In the genomic region with DNA sequence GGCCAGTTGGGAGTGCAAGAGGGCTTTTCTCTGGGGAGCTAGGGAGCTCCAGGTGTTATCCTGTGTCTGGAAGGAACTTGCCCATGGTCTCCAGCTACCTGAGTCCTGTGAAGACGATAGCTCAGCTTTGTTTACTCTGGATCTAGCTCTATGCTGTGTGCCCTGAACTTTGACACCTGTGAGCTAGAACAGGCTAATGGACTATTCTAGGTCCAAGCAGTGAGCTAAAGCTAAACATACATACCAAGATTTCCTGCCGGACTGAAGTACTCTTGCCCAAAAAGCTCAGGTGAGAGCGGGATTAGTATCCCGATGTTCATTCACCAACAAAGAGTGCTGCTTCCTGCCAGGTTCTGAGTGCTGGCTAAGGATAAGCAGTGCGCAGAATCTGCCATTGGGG, we compare ENCODE assay signal across 14 mouse cellular contexts. TPM values are rescaled to one million over a fixed set of nuclear protein-coding genes. Genes with fewer than 3 reads are reported as not detected.
DNase-seq lines count a peak whose midpoint lies in the region; ATAC-seq and TF ChIP-seq lines count a peak whose summit lies in the region.
"Had no signal": no experiment of that assay in that cellular context is flagged by ENCODE, and none has a peak within 500 bp of the region (broad histone marks: within the 10 kb centered on the region; RNA-seq: fewer than 3 reads in every experiment).

No protein-coding gene starts in this region.

- H3K27me3 ChIP-seq in heart, embryonic 15.5 days = no peaks in the 10 kb centered on the region
- no peaks in the 10 kb centered on the region for H3K27me3 ChIP-seq in intestine, embryonic 14.5 days (replicated peaks; ENCODE audit: control insufficient read depth, insufficient read depth, low read length)
- H3K27me3 ChIP-seq in limb, embryonic 13.5 days = no peaks in the 10 kb centered on the region
- no peaks in the 10 kb centered on the region for H3K27me3 ChIP-seq in midbrain, embryonic 16.5 days (ENCODE audit: control insufficient read depth, insufficient read depth, low read depth, low read length)
- H3K27me3 ChIP-seq: forebrain, embryonic 15.5 days had no signal

- no peak overlapping the region for H3K4me3 ChIP-seq in heart, embryonic 15.5 days
- no peak overlapping the region for H3K4me3 ChIP-seq in left cerebral cortex, adult 2 months
- no peak overlapping the region for H3K4me3 ChIP-seq in intestine, embryonic 14.5 days (ENCODE audit: low read depth, low read length)
- no peak overlapping the region for H3K4me3 ChIP-seq in limb, embryonic 13.5 days
- H3K4me3 ChIP-seq in midbrain, embryonic 16.5 days (ENCODE audit: low read depth, low read length) = no peak overlapping the region
- H3K4me3 ChIP-seq: forebrain, embryonic 15.5 days had no signal

- intact Hi-C loops in left cerebral cortex, adult 2 months (cut with DNase I) = no loop called here
- intact Hi-C loops in left cerebral cortex, postnatal 4 days (cut with DNase I) = no loop called here

- peak overlapping the region; percentile 6; the same call in 1 of the 2 replicates for H3K9ac ChIP-seq in heart, embryonic 15.5 days
- no peak overlapping the region for H3K9ac ChIP-seq in intestine, embryonic 14.5 days (ENCODE audit: low read length)
- H3K9ac ChIP-seq in limb, embryonic 13.5 days = no peak overlapping the region
- H3K9ac ChIP-seq in midbrain, embryonic 16.5 days (ENCODE audit: low read depth, low read length) = no peak overlapping the region
- H3K9ac ChIP-seq: forebrain, embryonic 15.5 days; liver, embryonic 14.5 days had no signal

- 70% methylated on average over 5 of the region's 5 CpGs for WGBS in heart, embryonic 15.5 days
- 67% methylated on average over 5 of the region's 5 CpGs for WGBS in intestine, embryonic 14.5 days
- WGBS in limb, embryonic 13.5 days = 90% methylated on average over 5 of the region's 5 CpGs
- 92% methylated on average over 5 of the region's 5 CpGs for WGBS in midbrain, embryonic 16.5 days

- no peak for DNase-seq in heart, adult 18-20 months
- DNase-seq in left cerebral cortex, adult 2 months (ENCODE audit: extremely low spot score in 1 of 2, low spot score in 2 of 2) = no peak
- no peak for DNase-seq in left cerebral cortex, postnatal 4 days
- no peak for DNase-seq in intestine, embryonic 14.5 days (ENCODE audit: low spot score)
- DNase-seq in thymus, postnatal 0 days (ENCODE audit: low spot score) = no peak
- DNase-seq: cerebellum, adult 11 months had no signal

- H3K4me2 ChIP-seq in heart, embryonic 15.5 days = no peak overlapping the region
- no peak overlapping the region for H3K4me2 ChIP-seq in intestine, embryonic 14.5 days (ENCODE audit: low read length)
- H3K4me2 ChIP-seq in limb, embryonic 13.5 days (replicated peaks) = no peak overlapping the region
- no peak overlapping the region for H3K4me2 ChIP-seq in midbrain, embryonic 16.5 days (ENCODE audit: low read length)
- H3K4me2 ChIP-seq: forebrain, embryonic 15.5 days had no signal

- peaks cover 55% of the 10 kb centered on the region for H3K36me3 ChIP-seq in heart, embryonic 15.5 days
- peaks cover 82% of the 10 kb centered on the region for H3K36me3 ChIP-seq in intestine, embryonic 14.5 days (ENCODE audit: control insufficient read depth, insufficient read depth, low read length)
- H3K36me3 ChIP-seq in limb, embryonic 13.5 days = peaks cover 87% of the 10 kb centered on the region
- peaks cover 57% of the 10 kb centered on the region for H3K36me3 ChIP-seq in midbrain, embryonic 16.5 days (ENCODE audit: control insufficient read depth, insufficient read depth, low read length)

- ATAC-seq in heart, embryonic 15.5 days (replicated peaks; ENCODE audit: insufficient number of reproducible peaks, insufficient read depth, low FRiP score, low read depth) = no peak
- ATAC-seq in intestine, embryonic 14.5 days (replicated peaks; ENCODE audit: low FRiP score, low TSS enrichment, low read depth) = no peak
- ATAC-seq in limb, embryonic 13.5 days (ENCODE audit: low FRiP score, low read depth) = no peak
- ATAC-seq in midbrain, embryonic 16.5 days = no peak
- ATAC-seq: CD4-positive, CD25-positive, alpha-beta regulatory T cell, adult 4 months; forebrain, embryonic 15.5 days had no signal

- H3K4me1 ChIP-seq in heart, embryonic 15.5 days (replicated peaks) = peaks cover 59% of the 10 kb centered on the region
- H3K4me1 ChIP-seq in intestine, embryonic 14.5 days (replicated peaks; ENCODE audit: control insufficient read depth, insufficient read depth, low read length) = peaks cover 31% of the 10 kb centered on the region
- H3K4me1 ChIP-seq in limb, embryonic 13.5 days = peaks cover 20% of the 10 kb centered on the region
- no peaks in the 10 kb centered on the region for H3K4me1 ChIP-seq in midbrain, embryonic 16.5 days (ENCODE audit: control insufficient read depth, insufficient read depth, low read length)
- H3K4me1 ChIP-seq: forebrain, embryonic 15.5 days had no signal

- no peak for TF ChIP-seq CTCF in left cerebral cortex, adult 2 months (IDR thresholded peaks at IDR 0.05)

- H3K9me3 ChIP-seq in heart, embryonic 15.5 days (replicated peaks) = no peaks in the 10 kb centered on the region
- H3K9me3 ChIP-seq in intestine, embryonic 14.5 days (ENCODE audit: control insufficient read depth, low read length) = no peaks in the 10 kb centered on the region
- no peaks in the 10 kb centered on the region for H3K9me3 ChIP-seq in limb, embryonic 13.5 days
- no peaks in the 10 kb centered on the region for H3K9me3 ChIP-seq in midbrain, embryonic 16.5 days (replicated peaks; ENCODE audit: control insufficient read depth, low read length, poor library complexity, severe bottlenecking)
- H3K9me3 ChIP-seq: forebrain, embryonic 15.5 days had no signal

- H3K27ac ChIP-seq in heart, embryonic 15.5 days = peak overlapping the region; percentile 92
- peak overlapping the region; percentile 66 for H3K27ac ChIP-seq in left cerebral cortex, adult 2 months
- peak overlapping the region; percentile 88; the same call in 1 of the 2 replicates for H3K27ac ChIP-seq in intestine, embryonic 14.5 days (ENCODE audit: low read depth)
- H3K27ac ChIP-seq in limb, embryonic 13.5 days = peak overlapping the region; percentile 39; the same call in 1 of the 2 replicates
- H3K27ac ChIP-seq in midbrain, embryonic 16.5 days (ENCODE audit: low read length) = no peak overlapping the region
- H3K27ac ChIP-seq: forebrain, embryonic 15.5 days; liver, embryonic 14.5 days had no signal

RNA-seq across cellular contexts. Expression of a gene that starts 9.5 kb away (rescaled TPM):
- polyA plus RNA-seq in heart, embryonic 15.5 days (2015; fragmentation: Nextera tagmentation; extraction: Ambion mirVana) = 29.4 and 31.2 TPM in 2 replicates
- 100 to 1,000 TPM; 237 to 251 TPM for total RNA-seq in heart, adult 18-20 months (2021)
- total RNA-seq in left cerebral cortex, adult 2 months (2021) = 100 to 1,000 TPM; 195 to 208 TPM
- 100 to 1,000 TPM; 195 to 222 TPM for total RNA-seq in left cerebral cortex, postnatal 4 days (2021)
- polyA plus RNA-seq in intestine, embryonic 14.5 days (2014; fragmentation: Nextera tagmentation; extraction: Ambion mirVana) = 45.5 TPM in 2 replicates
- polyA plus RNA-seq in limb, embryonic 13.5 days (2015; fragmentation: Nextera tagmentation; extraction: Ambion mirVana) = 49.9 and 50.9 TPM in 2 replicates
- 31.6 and 34.9 TPM in 2 replicates for polyA plus RNA-seq in thymus, postnatal 0 days (2015; fragmentation: Nextera tagmentation; extraction: Ambion mirVana)
- polyA plus RNA-seq in midbrain, embryonic 16.5 days (2015; fragmentation: Nextera tagmentation; extraction: Ambion mirVana) = 38.9 and 40.1 TPM in 2 replicates

RNA-seq across cellular contexts. Expression of a gene that starts 15.9 kb away (rescaled TPM):
- polyA plus RNA-seq in heart, embryonic 15.5 days (2015; fragmentation: Nextera tagmentation; extraction: Ambion mirVana) = not detected in 2 replicates
- total RNA-seq in heart, adult 18-20 months (2021) = not detected
- total RNA-seq in left cerebral cortex, adult 2 months (2021) = not detected
- under 1 TPM in 1 of 2 experiments, not detected in 1; 0.32 TPM for total RNA-seq in left cerebral cortex, postnatal 4 days (2021)
- not detected in 2 replicates for polyA plus RNA-seq in intestine, embryonic 14.5 days (2014; fragmentation: Nextera tagmentation; extraction: Ambion mirVana)
- polyA plus RNA-seq in limb, embryonic 13.5 days (2015; fragmentation: Nextera tagmentation; extraction: Ambion mirVana) = not detected in 2 replicates
- 0.82 and 1.2 TPM in 2 replicates for polyA plus RNA-seq in thymus, postnatal 0 days (2015; fragmentation: Nextera tagmentation; extraction: Ambion mirVana)
- 0.58 and 0.89 TPM in 2 replicates for polyA plus RNA-seq in midbrain, embryonic 16.5 days (2015; fragmentation: Nextera tagmentation; extraction: Ambion mirVana)
- total RNA-seq: common myeloid progenitor, adult 5-6 weeks; megakaryocyte-erythroid progenitor cell, adult 5-6 weeks had no signal
- polyA plus RNA-seq: CD4-positive, CD25-positive, alpha-beta regulatory T cell, adult 4 months; liver, embryonic 14.5 days had no signal

RNA-seq across cellular contexts. Expression of a gene that starts 22.7 kb away (rescaled TPM):
- 93.2 and 106 TPM in 2 replicates for polyA plus RNA-seq in heart, embryonic 15.5 days (2015; fragmentation: Nextera tagmentation; extraction: Ambion mirVana)
- 100 to 1,000 TPM; 104 to 113 TPM for total RNA-seq in heart, adult 18-20 months (2021)
- 10 to 100 TPM; 49.5 to 50.2 TPM for total RNA-seq in left cerebral cortex, adult 2 months (2021)
- total RNA-seq in left cerebral cortex, postnatal 4 days (2021) = 10 to 100 TPM; 36.6 to 39.2 TPM
- polyA plus RNA-seq in intestine, embryonic 14.5 days (2014; fragmentation: Nextera tagmentation; extraction: Ambion mirVana) = 91.1 and 91.7 TPM in 2 replicates
- 92.0 and 100 TPM in 2 replicates for polyA plus RNA-seq in limb, embryonic 13.5 days (2015; fragmentation: Nextera tagmentation; extraction: Ambion mirVana)
- 35.2 and 41.6 TPM in 2 replicates for polyA plus RNA-seq in thymus, postnatal 0 days (2015; fragmentation: Nextera tagmentation; extraction: Ambion mirVana)
- polyA plus RNA-seq in midbrain, embryonic 16.5 days (2015; fragmentation: Nextera tagmentation; extraction: Ambion mirVana) = 47.0 TPM in 2 replicates

RNA-seq across cellular contexts. Expression of a gene that starts 32.4 kb away (rescaled TPM):
- polyA plus RNA-seq in heart, embryonic 15.5 days (2015; fragmentation: Nextera tagmentation; extraction: Ambion mirVana) = 0.06 and 0.25 TPM in 2 replicates
- not detected for total RNA-seq in heart, adult 18-20 months (2021)
- total RNA-seq in left cerebral cortex, adult 2 months (2021) = under 1 TPM; 0.14 to 0.30 TPM
- total RNA-seq in left cerebral cortex, postnatal 4 days (2021) = under 1 TPM; 0.28 to 0.38 TPM
- 0.07 TPM in 1 of 2 replicates, not detected in the other for polyA plus RNA-seq in intestine, embryonic 14.5 days (2014; fragmentation: Nextera tagmentation; extraction: Ambion mirVana)
- 0.10 TPM in 1 of 2 replicates, not detected in the other for polyA plus RNA-seq in limb, embryonic 13.5 days (2015; fragmentation: Nextera tagmentation; extraction: Ambion mirVana)
- polyA plus RNA-seq in thymus, postnatal 0 days (2015; fragmentation: Nextera tagmentation; extraction: Ambion mirVana) = 0.27 and 0.39 TPM in 2 replicates
- 0.09 and 0.14 TPM in 2 replicates for polyA plus RNA-seq in midbrain, embryonic 16.5 days (2015; fragmentation: Nextera tagmentation; extraction: Ambion mirVana)
- total RNA-seq: megakaryocyte-erythroid progenitor cell, adult 5-6 weeks had no signal
- polyA plus RNA-seq: CD4-positive, CD25-positive, alpha-beta regulatory T cell, adult 4 months had no signal

RNA-seq across cellular contexts. Expression of a gene that starts 34.8 kb away (rescaled TPM):
- 40.8 and 48.7 TPM in 2 replicates for polyA plus RNA-seq in heart, embryonic 15.5 days (2015; fragmentation: Nextera tagmentation; extraction: Ambion mirVana)
- 10 to 100 TPM; 10.1 to 10.3 TPM for total RNA-seq in heart, adult 18-20 months (2021)
- 100 to 1,000 TPM; 268 TPM for total RNA-seq in left cerebral cortex, adult 2 months (2021)
- 100 to 1,000 TPM; 214 to 236 TPM for total RNA-seq in left cerebral cortex, postnatal 4 days (2021)
- polyA plus RNA-seq in intestine, embryonic 14.5 days (2014; fragmentation: Nextera tagmentation; extraction: Ambion mirVana) = 50.6 and 54.6 TPM in 2 replicates
- 106 and 111 TPM in 2 replicates for polyA plus RNA-seq in limb, embryonic 13.5 days (2015; fragmentation: Nextera tagmentation; extraction: Ambion mirVana)
- 3.6 and 4.2 TPM in 2 replicates for polyA plus RNA-seq in thymus, postnatal 0 days (2015; fragmentation: Nextera tagmentation; extraction: Ambion mirVana)
- polyA plus RNA-seq in midbrain, embryonic 16.5 days (2015; fragmentation: Nextera tagmentation; extraction: Ambion mirVana) = 242 and 267 TPM in 2 replicates
